Mouse (Mus musculus): ENCODE results near the gene Ccdc40.

DNA sequence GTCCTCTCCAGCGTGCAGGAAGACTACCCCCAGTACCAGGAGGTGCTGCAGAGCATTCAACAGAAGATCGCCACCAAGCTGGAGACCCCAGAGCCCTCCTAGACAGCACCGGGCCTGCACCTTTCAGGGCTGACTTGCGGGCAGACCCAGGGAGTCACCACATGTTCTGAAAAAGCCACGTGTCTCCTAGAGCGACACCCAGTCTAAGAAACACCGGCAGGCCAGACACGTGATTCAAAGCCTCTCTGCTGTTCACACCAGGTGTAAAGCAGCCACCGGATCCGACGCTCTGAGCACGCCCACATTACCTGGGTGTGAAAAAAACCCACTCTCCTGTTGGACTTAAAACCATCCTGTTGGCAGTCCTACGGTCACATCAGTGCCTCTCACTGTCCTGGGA is 36.0 kb downstream of the Ccdc40 start:
- TF ChIP-seq GATA1 (IDR thresholded peaks at IDR 0.05; ENCODE audit: borderline replicate concordance, low read length), result no peak
- TF ChIP-seq FLI1 (IDR thresholded peaks at IDR 0.05; ENCODE audit: low read length), result no peak

All from megakaryocyte, embryonic 14.5 days (primary cell).